Mouse (Mus musculus): Measurements from ENCODE around the gene Lasp1.
A peak's percentile ranks its signal among the peaks of the same experiment; 100 is the strongest.

Gene Lasp1

DNA sequence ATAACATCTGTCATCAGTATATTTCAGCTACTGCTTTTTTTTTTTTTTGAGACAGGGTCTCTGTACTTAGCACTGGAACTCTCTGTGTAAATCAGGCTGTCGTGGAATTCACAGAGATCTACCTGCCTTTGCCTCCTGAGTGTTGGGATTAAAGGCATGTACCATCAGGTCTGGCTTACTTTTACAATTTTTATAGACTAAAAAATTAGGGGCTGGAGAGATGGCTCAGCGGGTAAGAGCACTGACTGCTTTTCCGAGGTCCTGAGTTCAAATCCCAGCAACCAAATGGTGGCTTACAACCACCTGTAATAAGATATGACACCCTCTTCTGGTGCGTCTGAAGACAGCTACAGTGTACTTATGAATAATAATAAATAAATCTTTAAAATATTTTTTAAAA lies 81.6 kb downstream of the Lasp1 start:
- DNase-seq: no peak

DNA sequence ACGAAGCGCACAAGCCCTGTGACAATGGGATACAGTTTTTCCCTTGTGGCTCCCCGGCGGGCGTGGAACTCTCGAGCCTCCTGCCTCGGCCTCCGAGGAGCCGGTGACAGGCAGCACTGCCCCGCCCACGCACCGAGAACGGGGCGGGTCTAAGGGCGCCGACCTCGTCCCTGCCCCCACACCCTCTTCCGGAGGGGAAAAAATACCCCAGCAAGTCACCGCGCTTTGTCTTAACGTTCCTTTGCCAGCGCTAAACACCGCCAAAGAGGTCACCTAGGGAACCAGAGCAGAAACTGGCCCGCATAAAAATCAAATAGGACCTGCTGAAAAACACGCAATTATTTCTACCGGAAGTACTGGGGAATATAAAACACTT lies 84.7 kb downstream of the Lasp1 start:
- peak; percentile 72 for DNase-seq

DNA sequence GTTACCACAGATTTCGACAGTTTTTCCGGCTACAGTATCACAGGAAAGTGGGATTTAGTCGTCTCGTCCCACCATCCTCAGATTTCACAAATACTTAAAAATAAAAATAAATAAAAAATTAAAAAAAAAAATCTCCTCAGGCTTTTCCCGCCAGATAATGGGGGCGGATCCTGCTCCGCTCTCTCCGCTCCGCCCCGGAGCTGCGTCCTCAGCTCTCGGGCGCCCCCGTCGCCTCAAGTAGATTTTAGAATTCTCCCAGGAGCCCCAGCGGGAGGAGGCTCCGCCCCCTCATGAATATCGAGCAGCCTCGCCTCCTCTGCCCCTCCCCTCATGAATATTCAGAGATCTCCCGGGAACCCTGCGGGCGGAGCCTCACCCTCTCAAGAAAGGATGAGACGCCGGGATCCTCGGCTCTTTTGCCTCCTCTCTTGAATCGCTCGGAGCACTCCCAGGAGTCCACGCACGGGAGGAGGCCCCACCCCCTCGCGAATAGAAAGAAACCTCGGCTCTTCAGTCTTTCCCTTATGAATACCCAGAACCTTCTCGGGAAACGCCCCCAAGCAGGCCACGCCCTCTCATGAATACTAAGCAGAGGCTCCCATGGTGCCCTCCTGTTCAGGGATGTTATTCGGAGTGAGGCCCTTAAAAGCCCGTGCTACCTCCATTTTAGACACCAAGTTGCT lies 85.3 kb downstream of the Lasp1 start, which contains the start of gene Fbxo47:
Gene Fbxo47 (minus strand): TSS at position 237 of the 683 bp plus-strand sequence.
- peak; percentile 98 for DNase-seq

DNA sequence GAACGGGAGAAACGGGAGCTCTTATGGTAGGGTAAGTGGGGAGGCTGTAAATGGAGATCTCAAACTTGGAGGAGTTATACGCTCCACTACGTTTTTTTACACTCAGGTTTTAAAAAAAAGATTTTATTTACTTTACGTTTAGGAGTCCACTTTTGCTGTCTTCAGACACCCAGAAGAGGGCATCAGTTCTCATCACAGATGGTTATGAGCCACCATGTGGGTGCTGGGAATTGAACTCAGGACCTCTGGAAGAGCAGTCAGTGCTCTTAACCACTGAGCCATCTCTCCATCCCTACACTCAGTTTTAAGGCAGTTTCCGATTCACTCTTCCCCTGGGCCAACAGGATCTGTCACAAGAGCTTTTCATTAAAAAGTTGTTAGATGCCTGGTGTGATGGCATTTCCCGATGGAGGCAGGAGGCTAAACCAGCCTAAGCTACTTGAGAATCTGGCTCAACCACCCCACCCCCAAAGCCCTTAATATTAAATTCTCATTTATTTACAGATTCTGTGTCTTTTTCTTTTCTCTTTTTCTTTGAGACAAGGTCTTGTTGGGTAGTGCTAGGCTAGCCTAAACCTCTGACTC lies 85.9 kb downstream of the Lasp1 start:
- peak; percentile 20 for DNase-seq

DNA sequence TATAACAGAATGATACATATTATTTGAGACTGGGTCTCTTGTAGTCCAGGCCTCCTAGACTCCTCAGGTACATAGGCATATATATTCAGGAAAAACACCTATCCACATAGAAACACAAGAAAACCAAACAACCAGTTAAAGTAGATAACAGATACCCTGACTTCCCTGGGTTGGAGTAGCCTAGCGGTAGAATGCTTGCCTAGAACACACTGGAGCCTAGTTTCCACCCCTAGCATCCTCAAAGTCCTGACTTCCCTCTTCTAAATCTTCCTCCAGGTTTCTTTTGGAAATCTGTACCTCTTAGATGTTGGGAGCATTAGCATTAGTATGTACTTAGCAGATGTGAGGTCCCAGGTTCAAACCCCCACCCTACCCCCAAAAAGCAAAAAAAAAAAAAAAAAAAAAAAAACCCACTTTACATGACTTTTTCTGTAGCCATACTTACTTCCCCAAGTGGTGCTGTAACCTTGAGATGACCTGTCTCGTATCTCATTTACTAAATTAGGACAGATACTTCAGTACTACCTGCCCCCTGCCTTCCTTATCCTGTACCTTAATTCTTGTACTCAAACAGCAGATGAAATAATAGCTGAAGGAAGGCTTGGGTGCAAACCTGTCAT lies 86.6 kb downstream of the Lasp1 start:
- no peak for DNase-seq
